Mouse (Mus musculus) lung, postnatal 0 days (tissue): ENCODE measurements around the gene Tstd3. TPM values are rescaled to one million over a fixed set of nuclear protein-coding genes. Genes with fewer than 3 reads are reported as not detected.

Experiments used
- ATAC-seq: fragments of 200-750 bp; cut with Nextera tagmentation; 2 replicates; pipeline ENCODE4 v1.8.0; 2017; ENCODE audit warnings: moderate library complexity
- DNase-seq: peaks from one replicate; pipeline ENCODE4 v3.0.0-alpha.2; 2016; ENCODE audit warnings: low spot score
- H3K27ac ChIP-seq: fragments of 300-500 bp; sonication (generic); 2 replicates; pipeline ENCODE4 v1.5.1; 2014; ENCODE audit warnings: antibody characterized with exemption, mild to moderate bottlenecking, low read length, mixed read lengths
- H3K27me3 ChIP-seq: fragments of 300-500 bp; sonication (generic); replicated peaks from 2 replicates; pipeline ENCODE4 v1.6.1; 2014; ENCODE audit warnings: low read length, mixed read lengths; ENCODE audit not compliant: insufficient read depth
- H3K36me3 ChIP-seq: fragments of 300-500 bp; sonication (generic); 2 replicates; pipeline ENCODE4 v1.6.1; 2014; ENCODE audit warnings: low read length, mixed read lengths; ENCODE audit not compliant: insufficient read depth
- H3K4me1 ChIP-seq: fragments of 300-500 bp; sonication (generic); 2 replicates; pipeline ENCODE4 v1.6.1; 2014; ENCODE audit warnings: antibody characterized with exemption, low read depth, low read length, mixed read lengths; ENCODE audit not compliant: insufficient read depth
- H3K4me2 ChIP-seq: fragments of 300-500 bp; sonication (generic); replicated peaks from 2 replicates; pipeline ENCODE4 v1.6.1; 2014; ENCODE audit warnings: low read depth, mild to moderate bottlenecking, low read length, moderate library complexity, mixed read lengths
- H3K4me3 ChIP-seq: fragments of 300-500 bp; sonication (generic); 2 replicates; pipeline ENCODE4 v1.5.1; 2014; ENCODE audit warnings: low read depth, low read length
- H3K9ac ChIP-seq: fragments of 300-500 bp; sonication (generic); replicated peaks from 2 replicates; pipeline ENCODE4 v1.6.1; 2014; ENCODE audit warnings: low read depth, mild to moderate bottlenecking
- H3K9me3 ChIP-seq: fragments of 300-500 bp; sonication (generic); 2 replicates; pipeline ENCODE4 v1.6.1; 2016; ENCODE audit warnings: low read length, mixed read lengths
- CTCF ChIP-seq: IDR thresholded peaks from 2 replicates; pipeline ENCODE4 v1.5.1; 2016; ENCODE audit warnings: antibody characterized with exemption, mild to moderate bottlenecking
- EP300 ChIP-seq: IDR thresholded peaks from 2 replicates; pipeline ENCODE4 v1.6.1; 2016; ENCODE audit warnings: antibody characterized with exemption, mild to moderate bottlenecking, control low read depth
- WGBS: fragments of 180-500 bp; shearing (Covaris S2); extraction: QIAGEN DNeasy Blood & Tissue Kit; methylation state at CpG from one replicate; pipeline ENCODE4 v1.1.7; 2014; 5-methylcytosine and 5-hydroxymethylcytosine counted together
- polyA plus RNA-seq: library from polyadenylated mRNA; unstranded; fragments of >200 nt; fragmentation: Nextera tagmentation; extraction: Ambion mirVana; gene quantifications from 2 replicates; pipeline ENCODE4 v1.2.1, GENCODE M21; 2015

Gene Tstd3
- 5.9 and 6.1 TPM in 2 replicates for polyA plus RNA-seq

- ATAC-seq, result peak; percentile 88
Measured at GRCm38 (mm10) chr4:21766863-21767304, at the start of gene Tstd3, which contains the start of gene Usp45. TSS of gene Tstd3 (minus strand) at chr4:21767212. TSS of gene Usp45 (plus strand) at chr4:21767156.

GRCm38 (mm10) chr4:21814029-21814428 is 47.0 kb upstream of the Tstd3 start:
- Histone ChIP-seq H3K4me3 (no peak overlapping the region), H3K9me3 (no peaks in the 10 kb centered on the region), H3K4me2 (no peak overlapping the region), H3K27ac (no peak overlapping the region), H3K36me3 (peaks cover 4% of the 10 kb centered on the region; the same call in 1 of the 2 replicates), H3K9ac (no peak overlapping the region), H3K27me3 (no peaks in the 10 kb centered on the region), H3K4me1 (no peaks in the 10 kb centered on the region)
- TF ChIP-seq EP300 (no peak), CTCF (peak; percentile 91)
- ATAC-seq (peak; percentile 53), DNase-seq (peak; percentile 77)
- WGBS, result 35% methylated on average over 2 of the region's 2 CpGs

More at GRCm38 (mm10) chr4:21766863-21767304, at the start of gene Tstd3, which contains the start of gene Usp45:
- no peaks in the 10 kb centered on the region for H3K4me1 ChIP-seq
- H3K27ac ChIP-seq, result no peak within 1 kb of the TSS
- peak within 1 kb of the TSS; percentile 33; the same call in 1 of the 2 replicates for H3K9ac ChIP-seq
- WGBS, result 4% methylated on average over 17 of the region's 17 CpGs
- peak within 1 kb of the TSS; percentile 71 for H3K4me2 ChIP-seq
- TF ChIP-seq CTCF (peak; percentile 87), EP300 (no peak)
- no peaks in the 10 kb centered on the region for H3K36me3 ChIP-seq
- H3K27me3 ChIP-seq, result no peaks in the 10 kb centered on the region
- H3K4me3 ChIP-seq, result peak within 1 kb of the TSS; percentile 52
- peak; percentile 93 for DNase-seq
- no peaks in the 10 kb centered on the region for H3K9me3 ChIP-seq

- no peak overlapping the region for H3K9ac ChIP-seq
- WGBS, result 90% methylated on average over 6 of the region's 6 CpGs
Measured at GRCm38 (mm10) chr4:21812635-21813034, 45.6 kb upstream of the Tstd3 start.

GRCm38 (mm10) chr4:21810608-21811007 is 43.6 kb upstream of the Tstd3 start:
- Histone ChIP-seq H3K4me2 (no peak overlapping the region), H3K4me1 (no peaks in the 10 kb centered on the region), H3K27ac (no peak overlapping the region), H3K4me3 (no peak overlapping the region), H3K27me3 (no peaks in the 10 kb centered on the region), H3K36me3 (peaks cover 4% of the 10 kb centered on the region; the same call in 1 of the 2 replicates), H3K9me3 (no peaks in the 10 kb centered on the region), H3K9ac (no peak overlapping the region)
- 81% methylated on average over 3 of the region's 3 CpGs for WGBS
- no peak for DNase-seq
- TF ChIP-seq EP300, result no peak
- TF ChIP-seq CTCF, result no peak
- ATAC-seq, result no peak

More at GRCm38 (mm10) chr4:21812635-21813034, 45.6 kb upstream of the Tstd3 start:
- H3K27ac ChIP-seq, result no peak overlapping the region
- no peak for DNase-seq
- TF ChIP-seq EP300, result no peak
- no peak for TF ChIP-seq CTCF
- H3K27me3 ChIP-seq, result no peaks in the 10 kb centered on the region
- H3K4me3 ChIP-seq, result no peak overlapping the region
- no peaks in the 10 kb centered on the region for H3K4me1 ChIP-seq
- no peak for ATAC-seq
- no peak overlapping the region for H3K4me2 ChIP-seq
- peaks cover 4% of the 10 kb centered on the region; the same call in 1 of the 2 replicates for H3K36me3 ChIP-seq
- no peaks in the 10 kb centered on the region for H3K9me3 ChIP-seq

GRCm38 (mm10) chr4:21807204-21807603 is 40.2 kb upstream of the Tstd3 start:
- H3K4me2 ChIP-seq, result no peak overlapping the region
- no peaks in the 10 kb centered on the region for H3K9me3 ChIP-seq
- H3K4me3 ChIP-seq, result no peak overlapping the region
- H3K27ac ChIP-seq, result no peak overlapping the region
- H3K27me3 ChIP-seq, result no peaks in the 10 kb centered on the region
- H3K4me1 ChIP-seq, result no peaks in the 10 kb centered on the region
- TF ChIP-seq EP300, result no peak
- TF ChIP-seq CTCF, result no peak
- WGBS, result 79% methylated on average over 5 of the region's 5 CpGs
- no peak for DNase-seq
- peaks cover 11% of the 10 kb centered on the region; the same call in 1 of the 2 replicates for H3K36me3 ChIP-seq
- H3K9ac ChIP-seq, result no peak overlapping the region
- no peak for ATAC-seq

GRCm38 (mm10) chr4:21801620-21802019 is 34.6 kb upstream of the Tstd3 start:
- no peak overlapping the region for H3K4me2 ChIP-seq
- no peaks in the 10 kb centered on the region for H3K27me3 ChIP-seq
- H3K36me3 ChIP-seq, result peaks cover 12% of the 10 kb centered on the region; the same call in 1 of the 2 replicates
- H3K9ac ChIP-seq, result no peak overlapping the region
- no peaks in the 10 kb centered on the region for H3K4me1 ChIP-seq
- no peak for ATAC-seq
- 91% methylated on average over 2 of the region's 2 CpGs for WGBS
- no peak for DNase-seq
- no peak overlapping the region for H3K4me3 ChIP-seq
- no peak for TF ChIP-seq EP300
- TF ChIP-seq CTCF, result no peak
- H3K9me3 ChIP-seq, result no peaks in the 10 kb centered on the region
- H3K27ac ChIP-seq, result no peak overlapping the region
